Mouse (Mus musculus): ENCODE data around the gene Kat2a.

Kat2a gene

DNA sequence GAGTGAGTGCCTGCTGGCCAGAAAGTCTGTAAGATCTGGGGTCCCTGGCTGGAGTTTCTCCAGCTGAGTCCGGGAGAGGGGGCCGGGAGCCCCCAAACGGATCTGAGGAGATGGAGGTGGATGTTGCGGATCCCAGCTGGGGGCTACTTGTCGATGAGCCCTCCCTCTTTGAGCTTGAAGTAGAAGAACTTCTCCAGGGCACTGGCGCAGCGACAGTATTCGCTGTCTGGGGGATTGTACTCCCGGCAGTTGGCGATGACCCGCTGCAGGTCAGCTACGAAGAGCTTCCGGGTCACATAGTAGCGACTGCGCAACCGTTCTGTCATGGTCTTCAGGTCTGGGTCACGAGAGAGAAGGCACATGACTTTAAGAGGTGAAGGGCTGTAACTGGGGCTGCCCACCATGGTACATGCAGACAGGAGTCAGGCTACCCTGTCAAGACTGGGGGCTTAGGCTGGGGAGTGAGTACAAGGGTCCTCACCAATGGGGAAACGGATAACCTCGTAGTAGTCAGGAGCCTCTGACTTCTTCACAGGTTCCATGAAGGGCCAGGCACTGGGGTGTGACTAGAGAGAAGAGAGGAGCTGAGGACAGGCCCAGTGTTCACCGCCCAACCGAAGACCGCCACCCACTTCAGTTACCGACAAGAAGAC, 7.0 kb downstream of the Kat2a start:
- DNase-seq: no peak

- DNase-seq: no peak
Measured at GRCm38 (mm10) chr11:100703851-100704531, 8.3 kb downstream of the Kat2a start, which contains the start of gene Dhx58. TSS of gene Dhx58 (minus strand) at chr11:100704271.

- no peak for DNase-seq
Measured at GRCm38 (mm10) chr11:100703366-100703765, 8.9 kb downstream of the Kat2a start.

DNA sequence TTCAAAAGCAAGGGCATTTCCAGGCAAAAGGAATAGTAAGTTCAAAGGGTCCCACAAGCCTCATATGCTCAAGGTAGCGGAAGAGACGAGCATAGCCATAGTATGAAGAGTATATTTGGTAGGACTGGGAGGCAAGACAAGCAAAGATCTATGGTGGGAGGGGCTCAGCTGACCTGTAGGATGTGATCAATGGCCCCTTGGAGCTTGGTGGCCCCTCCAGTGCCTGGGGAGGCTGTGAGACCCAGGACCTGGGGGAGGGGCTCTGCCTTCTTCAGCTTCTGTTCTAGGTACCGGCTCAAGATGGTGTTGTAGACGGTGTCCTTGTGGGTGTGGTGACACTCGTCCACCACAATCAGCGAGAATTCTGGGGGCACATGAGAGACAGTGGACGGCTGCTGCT, 9.4 kb downstream of the Kat2a start:
- DNase-seq: no peak

- peak in 1 of 2 experiments; percentile 61 for DNase-seq
Measured at GRCm38 (mm10) chr11:100702081-100702851, 10.0 kb downstream of the Kat2a start.

DNA sequence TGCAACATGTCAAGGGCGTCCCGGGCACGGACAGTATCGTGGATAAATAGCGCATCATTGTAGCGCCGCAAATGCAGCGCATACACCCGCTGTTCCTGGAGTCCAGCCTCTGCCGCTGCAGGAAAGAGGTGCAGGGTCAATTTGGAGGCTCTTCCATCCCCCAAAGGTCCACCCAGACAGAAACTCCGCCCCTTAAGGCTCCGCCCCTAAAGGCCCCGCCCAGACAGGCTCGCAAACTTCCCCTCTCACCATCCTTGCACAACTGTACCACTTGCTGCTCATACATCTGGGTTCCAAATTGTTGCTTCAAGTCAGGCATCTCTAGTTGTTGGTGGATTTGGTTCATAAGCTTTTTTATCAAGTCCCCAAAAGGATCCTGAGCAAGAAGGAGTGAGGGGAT, 11.0 kb downstream of the Kat2a start:
- peak; percentile 49 to 54 for DNase-seq

GRCm38 (mm10) chr11:100700710-100701109, 11.6 kb downstream of the Kat2a start:
- no peak for DNase-seq

- no peak for DNase-seq
Measured at GRCm38 (mm10) chr11:100697921-100698320, 14.3 kb downstream of the Kat2a start.

DNA sequence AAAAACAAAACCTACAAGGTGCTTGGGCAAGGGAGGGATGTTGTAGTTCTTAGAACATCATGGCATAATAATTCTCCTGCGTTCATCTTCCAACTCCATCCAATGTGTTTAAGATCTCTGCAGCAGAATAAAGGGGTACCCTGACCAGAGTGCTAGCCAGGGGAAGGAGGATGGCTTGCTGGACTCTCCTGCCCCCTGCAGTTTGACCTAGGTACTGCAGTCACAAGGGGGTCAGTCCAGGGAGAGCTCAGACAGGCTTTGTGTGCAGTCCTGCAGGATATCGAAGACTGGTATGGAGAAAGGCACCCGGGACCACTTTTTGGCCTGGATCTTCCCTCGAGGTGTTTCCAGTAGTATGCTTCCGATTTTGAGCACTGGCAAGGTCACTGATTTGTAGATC, 17.3 kb downstream of the Kat2a start:
- peak; percentile 68 to 78 for DNase-seq

DNA sequence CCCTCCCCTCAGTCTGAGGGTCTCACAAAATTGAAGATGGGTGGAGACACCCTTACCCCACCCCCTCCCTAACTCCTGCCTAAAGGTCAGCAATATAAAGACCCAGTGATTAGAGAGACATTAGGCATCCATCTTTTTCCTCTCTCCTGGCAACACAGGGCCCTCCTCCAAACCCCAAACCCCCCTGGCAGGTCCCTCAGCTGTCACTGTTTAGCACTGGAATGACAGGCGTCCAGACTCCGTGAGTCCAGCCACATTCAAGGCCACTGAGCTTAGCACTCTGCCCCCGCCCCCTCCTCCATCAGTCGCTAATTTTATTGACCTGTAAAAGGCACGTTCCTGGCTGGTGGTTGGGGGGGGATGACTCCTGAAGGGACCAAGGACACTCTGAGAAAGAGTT, 19.1 kb downstream of the Kat2a start:
- DNase-seq: no peak

- peak; percentile 46 to 52 for DNase-seq
Measured at GRCm38 (mm10) chr11:100692164-100692616, 20.1 kb downstream of the Kat2a start, which contains the start of gene Zfp385c. TSS of gene Zfp385c (minus strand) at chr11:100692455.

- DNase-seq: no peak
Measured at GRCm38 (mm10) chr11:100690389-100690788, 21.9 kb downstream of the Kat2a start.

DNA sequence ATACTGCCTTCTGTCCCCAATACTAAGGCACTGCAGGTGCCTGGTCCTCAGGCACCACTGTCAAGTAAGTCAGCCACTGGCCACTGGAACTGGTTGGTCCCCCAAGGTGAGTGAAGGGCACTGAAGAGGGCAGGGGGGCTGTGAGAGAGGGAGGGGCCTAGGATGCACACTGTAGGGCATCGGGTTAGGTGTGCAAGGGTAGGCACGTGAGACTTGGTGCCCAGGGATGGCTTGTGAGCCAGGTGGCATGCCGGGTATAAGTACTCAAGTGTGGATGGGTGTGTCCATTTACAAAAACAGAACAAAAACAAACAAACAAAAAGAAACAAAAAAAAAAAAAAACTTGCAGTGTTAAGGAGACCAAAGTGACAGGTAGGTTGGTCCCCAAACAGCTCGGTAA, 23.8 kb downstream of the Kat2a start:
- no peak for DNase-seq

- no peak for DNase-seq
Measured at GRCm38 (mm10) chr11:100687265-100687664, 25.0 kb downstream of the Kat2a start.

GRCm38 (mm10) chr11:100685371-100685770, 26.9 kb downstream of the Kat2a start:
- DNase-seq: no peak

- DNase-seq: no peak
Measured at GRCm38 (mm10) chr11:100684084-100684483, 28.2 kb downstream of the Kat2a start.

DNA sequence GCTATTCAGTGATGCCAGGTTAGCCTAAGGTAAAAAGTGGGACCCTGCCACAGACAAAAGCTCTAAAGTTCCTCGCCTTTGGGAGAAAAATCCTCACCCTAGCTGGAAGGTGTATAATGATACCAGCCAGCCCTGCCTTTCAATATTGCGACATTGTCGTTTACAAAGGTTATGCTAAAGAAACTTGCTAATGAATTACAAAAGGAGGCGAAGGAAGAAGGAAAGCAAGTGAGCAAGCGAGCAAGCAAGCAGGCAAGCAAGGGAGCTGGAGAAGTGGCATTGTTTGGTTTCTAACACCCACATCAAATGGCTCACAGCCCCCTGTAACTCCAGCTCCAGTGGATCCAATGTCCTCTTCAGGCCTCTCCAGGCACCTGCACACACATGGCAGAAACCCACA, 29.7 kb downstream of the Kat2a start:
- no peak for DNase-seq

GRCm38 (mm10) chr11:100681826-100682225, 30.4 kb downstream of the Kat2a start:
- no peak for DNase-seq

GRCm38 (mm10) chr11:100677810-100678209, 34.5 kb downstream of the Kat2a start:
- DNase-seq: no peak

DNA sequence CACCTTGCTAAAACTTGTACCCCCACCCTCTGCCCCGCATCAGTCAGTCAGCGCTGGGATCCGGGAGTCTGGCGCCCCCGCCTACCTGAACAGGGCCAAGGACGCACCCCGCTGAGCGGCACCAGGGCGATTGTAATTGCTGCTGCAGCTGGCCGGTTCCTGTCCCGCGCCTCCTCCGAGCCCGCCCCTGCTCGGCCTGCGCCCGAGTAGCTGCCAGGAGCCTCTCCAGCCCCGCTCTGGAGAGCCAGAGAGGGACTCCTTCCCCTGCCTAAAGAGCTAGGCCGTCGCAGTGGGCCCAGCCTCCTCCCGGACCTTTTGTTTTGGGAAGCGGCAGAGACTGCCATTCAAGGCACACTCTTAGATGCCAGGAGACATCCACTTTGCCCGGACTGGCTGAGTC, 39.1 kb downstream of the Kat2a start:
- DNase-seq: no peak

- no peak for DNase-seq
Measured at GRCm38 (mm10) chr11:100671956-100672355, 40.3 kb downstream of the Kat2a start.

DNA sequence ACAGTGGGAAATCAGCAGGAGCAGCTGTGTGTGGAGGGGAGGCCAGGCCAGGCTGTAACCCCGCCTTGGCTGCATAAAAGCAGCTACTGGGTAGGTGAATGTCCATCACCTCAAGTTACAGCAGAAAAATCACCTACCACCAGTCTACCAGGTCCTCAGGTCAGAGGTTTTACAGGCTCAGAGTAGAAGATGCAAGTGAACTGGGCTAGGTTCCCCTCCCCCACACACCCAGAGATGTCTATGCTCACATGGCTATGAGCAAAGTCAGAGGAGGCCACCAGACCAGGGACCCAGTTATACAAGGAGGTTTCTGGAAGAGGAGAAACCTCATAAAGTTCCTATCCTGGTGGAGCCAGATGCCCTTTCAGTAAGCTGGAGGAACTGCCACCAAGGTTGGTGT, 41.2 kb downstream of the Kat2a start:
- no peak for DNase-seq

- no peak for DNase-seq
Measured at GRCm38 (mm10) chr11:100659806-100660205, 52.5 kb downstream of the Kat2a start.

DNA sequence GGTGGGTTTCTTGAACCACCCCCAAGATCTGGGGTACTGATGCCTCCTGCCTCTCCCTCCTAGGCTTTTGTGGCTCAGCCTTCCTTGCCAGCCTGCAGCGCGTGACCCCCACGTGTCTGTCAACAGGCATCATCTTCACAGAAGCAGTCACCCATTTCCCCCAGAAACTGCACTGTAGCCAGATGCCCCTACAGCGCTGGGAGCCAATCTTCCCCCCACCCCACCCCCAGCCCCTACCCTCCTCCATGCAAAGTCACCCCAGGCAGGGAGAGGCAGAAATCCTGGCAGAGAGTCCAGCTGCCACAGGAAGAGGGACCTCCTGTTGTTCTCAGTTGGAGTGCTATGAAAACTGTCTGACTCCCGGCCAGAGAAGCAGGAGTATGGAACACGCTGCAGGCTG, 55.8 kb downstream of the Kat2a start:
- DNase-seq: no peak

Measured in thymus, postnatal 36 days (tissue).